Mouse (Mus musculus): ENCODE measurements at regions not wholly inside any gene's neighbourhood (a gene's known extent, or its start where the extent isn't known, plus 50 kb on each side); places are given as distances from the start of the nearest gene placed in this dataset.

DNA sequence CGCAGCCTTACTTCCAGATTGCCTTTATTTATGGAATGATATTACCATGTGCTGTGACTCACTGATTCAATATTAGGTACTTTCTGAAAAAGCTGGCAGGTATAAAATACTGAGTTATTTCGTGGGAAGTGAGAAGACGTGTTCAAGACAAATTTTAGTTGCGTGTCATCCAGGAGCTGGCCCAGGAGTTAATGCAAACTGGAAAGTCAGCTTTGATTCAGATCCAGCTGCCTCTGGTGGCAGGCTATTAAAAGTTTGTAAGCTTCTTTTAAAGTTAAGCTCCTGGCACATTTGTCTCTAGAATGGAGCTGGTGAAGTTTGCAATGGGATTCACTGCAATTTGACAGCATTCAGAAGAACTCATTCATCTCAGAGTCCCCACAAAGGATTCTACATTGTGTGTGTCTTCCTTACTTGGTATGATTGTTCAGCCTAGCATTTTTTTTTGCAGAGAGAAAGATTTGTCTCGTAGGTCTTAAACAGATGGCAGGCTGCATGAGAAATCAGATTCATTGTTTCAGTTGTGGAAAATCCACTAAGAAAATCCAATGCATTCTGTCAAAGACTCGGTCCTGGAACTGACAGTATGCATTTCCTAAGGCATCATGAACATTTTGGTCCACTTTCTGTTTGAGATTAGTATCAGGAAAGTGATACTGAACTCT, 599.1 kb downstream of the Gm19410 start:
- no peak for DNase-seq

DNA sequence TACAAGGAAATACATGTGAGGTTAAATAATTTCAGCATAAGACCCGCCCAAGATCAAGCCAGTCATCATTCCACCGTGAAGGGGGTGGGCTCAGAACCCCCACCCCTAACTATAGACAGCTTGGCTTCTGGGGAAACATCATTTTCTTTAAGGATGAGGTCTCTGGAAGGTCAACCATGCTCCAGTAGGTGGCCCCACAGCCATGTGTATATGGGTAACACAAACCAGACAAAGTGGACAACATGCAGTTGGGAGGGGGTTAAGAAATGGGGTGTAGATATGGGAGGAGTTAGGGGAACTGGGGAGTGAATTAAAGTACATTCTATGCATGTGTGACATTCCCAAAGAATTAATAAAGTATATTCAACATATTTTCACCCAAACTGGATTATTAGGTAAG, 600.4 kb downstream of the Gm19410 start:
- DNase-seq = no peak

- DNase-seq = no peak
Measured at GRCm38 (mm10) chr8:36376579-36377350, 611.2 kb downstream of the Gm19410 start.

DNA sequence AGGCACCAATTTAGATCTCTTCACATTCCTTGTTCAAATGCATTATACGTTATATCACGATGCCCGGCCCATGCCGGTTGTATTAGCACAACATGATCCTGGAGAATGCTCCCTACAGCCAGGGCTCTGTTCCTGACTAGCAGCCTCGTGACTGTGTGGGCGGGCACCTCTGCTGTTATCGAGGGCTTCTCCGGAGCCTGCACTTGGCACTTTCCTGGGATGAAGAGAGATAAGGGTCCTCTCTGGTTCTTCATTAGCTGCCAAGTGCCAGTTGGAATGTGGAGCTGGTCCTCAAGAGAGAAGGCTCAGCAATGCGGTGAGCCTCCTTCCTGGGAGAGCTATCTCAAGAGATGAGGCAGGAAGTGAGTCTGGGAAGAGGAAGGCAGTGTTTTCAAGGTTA, 598.9 kb upstream of the AI429214 start:
- DNase-seq = no peak

GRCm38 (mm10) chr8:36396493-36396892, 596.9 kb upstream of the AI429214 start:
- DNase-seq = no peak

DNA sequence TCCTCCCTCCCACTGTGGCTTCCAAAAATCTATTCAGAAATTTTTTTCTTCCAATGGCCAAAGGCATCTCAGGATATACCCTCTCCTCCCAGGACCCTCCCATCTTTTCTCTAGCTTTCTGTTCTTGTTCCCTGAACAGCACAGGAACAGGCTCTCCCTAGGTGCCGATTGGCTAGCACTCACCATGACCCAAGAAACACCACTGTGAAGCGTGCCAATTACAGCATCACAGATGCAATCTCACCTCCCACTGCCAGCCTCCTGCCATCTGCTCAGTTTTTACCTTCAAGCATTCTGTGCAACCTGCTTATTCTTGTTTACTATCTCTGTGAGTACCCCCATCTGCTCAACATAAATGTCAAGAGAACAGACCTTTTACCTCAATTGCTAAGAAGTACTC, 586.7 kb upstream of the AI429214 start:
- no peak for DNase-seq
